In genomic region chr2:26847706-26848105, GRCm38 (mm10) we compare ENCODE assay signal across 9 mouse cellular contexts. TPM values are rescaled to one million over a fixed set of nuclear protein-coding genes. Genes with fewer than 3 reads are reported as not detected.
DNase-seq lines count a peak whose midpoint lies in the region; ATAC-seq lines count a peak whose summit lies in the region.
"Had no signal": no experiment of that assay in that cellular context is flagged by ENCODE, and none has a peak within 500 bp of the region (broad histone marks: within the 10 kb centered on the region; RNA-seq: fewer than 3 reads in every experiment).

No protein-coding gene starts in this region.

- 58% methylated on average over 2 of the region's 2 CpGs for WGBS in midbrain, embryonic 14.5 days
- 71% methylated on average over 2 of the region's 2 CpGs for WGBS in midbrain, embryonic 13.5 days
- 52% methylated on average over 2 of the region's 2 CpGs for WGBS in forebrain, embryonic 10.5 days

- no peaks in the 10 kb centered on the region for H3K9me3 ChIP-seq in midbrain, embryonic 14.5 days (ENCODE audit: control insufficient read depth, low read length)
- no peaks in the 10 kb centered on the region for H3K9me3 ChIP-seq in midbrain, embryonic 13.5 days
- peaks cover 7% of the 10 kb centered on the region; the same call in 1 of the 2 replicates for H3K9me3 ChIP-seq in forebrain, embryonic 10.5 days

- no peak overlapping the region for H3K9ac ChIP-seq in midbrain, embryonic 14.5 days (replicated peaks; ENCODE audit: low read length)
- H3K9ac ChIP-seq in midbrain, embryonic 13.5 days (replicated peaks): no peak overlapping the region
- H3K9ac ChIP-seq: neural tube, embryonic 13.5 days had no signal

- H3K4me2 ChIP-seq in midbrain, embryonic 14.5 days (ENCODE audit: low read length): no peak overlapping the region
- no peak overlapping the region for H3K4me2 ChIP-seq in midbrain, embryonic 13.5 days (replicated peaks)
- H3K4me2 ChIP-seq: neural tube, embryonic 13.5 days had no signal

- H3K36me3 ChIP-seq in midbrain, embryonic 14.5 days (ENCODE audit: control insufficient read depth, insufficient read depth, low read length): no peaks in the 10 kb centered on the region
- H3K36me3 ChIP-seq in midbrain, embryonic 13.5 days: no peaks in the 10 kb centered on the region
- H3K36me3 ChIP-seq in forebrain, embryonic 10.5 days (replicated peaks): no peaks in the 10 kb centered on the region
- H3K36me3 ChIP-seq: neural tube, embryonic 13.5 days had no signal

- H3K4me1 ChIP-seq in midbrain, embryonic 14.5 days (ENCODE audit: control insufficient read depth, insufficient read depth, low read length): no peaks in the 10 kb centered on the region
- H3K4me1 ChIP-seq in midbrain, embryonic 13.5 days (replicated peaks): no peaks in the 10 kb centered on the region
- no peaks in the 10 kb centered on the region for H3K4me1 ChIP-seq in forebrain, embryonic 10.5 days
- H3K4me1 ChIP-seq: neural tube, embryonic 13.5 days had no signal

- DNase-seq in cerebellum, adult 11 months: peak; percentile 5
- no peak for DNase-seq in cerebellum, adult 11-12 months
- peak; percentile 48 for DNase-seq in midbrain, embryonic 14.5 days
- peak; percentile 29 for DNase-seq in c-Kit-positive CD71-negative TER-119-negative erythroid progenitor cells, embryonic 14.5 days (ENCODE audit: low read depth)
- peak; percentile 64 for DNase-seq in kidney, adult 9 months
- peak; percentile 64 for DNase-seq in naive thymus-derived CD4-positive, alpha-beta T cell, adult 2 months (ENCODE audit: low read depth)
- DNase-seq in forebrain, embryonic 10.5 days (ENCODE audit: extremely low spot score, low spot score): no peak

- no peak overlapping the region for H3K4me3 ChIP-seq in midbrain, embryonic 14.5 days (replicated peaks; ENCODE audit: low read depth, low read length)
- H3K4me3 ChIP-seq in midbrain, embryonic 13.5 days (replicated peaks): no peak overlapping the region
- no peak overlapping the region for H3K4me3 ChIP-seq in forebrain, embryonic 10.5 days
- H3K4me3 ChIP-seq: neural tube, embryonic 13.5 days had no signal

- no peaks in the 10 kb centered on the region for H3K27me3 ChIP-seq in midbrain, embryonic 14.5 days (ENCODE audit: control insufficient read depth, insufficient read depth, low read length)
- H3K27me3 ChIP-seq in midbrain, embryonic 13.5 days: no peaks in the 10 kb centered on the region
- H3K27me3 ChIP-seq in forebrain, embryonic 10.5 days (ENCODE audit: poor library complexity, severe bottlenecking): no peaks in the 10 kb centered on the region
- H3K27me3 ChIP-seq: neural tube, embryonic 13.5 days had no signal

- ATAC-seq in midbrain, embryonic 14.5 days (ENCODE audit: low FRiP score, low TSS enrichment): no peak
- ATAC-seq in midbrain, embryonic 13.5 days: no peak

- H3K27ac ChIP-seq in midbrain, embryonic 14.5 days (replicated peaks; ENCODE audit: low read depth, low read length): no peak overlapping the region
- H3K27ac ChIP-seq in midbrain, embryonic 13.5 days: no peak overlapping the region
- no peak overlapping the region for H3K27ac ChIP-seq in forebrain, embryonic 10.5 days
- H3K27ac ChIP-seq: neural tube, embryonic 13.5 days had no signal

RNA-seq across cellular contexts. Expression of gene Abo, which starts 17.1 kb away (rescaled TPM):
- polyA plus RNA-seq in midbrain, embryonic 14.5 days (2014; fragmentation: Nextera tagmentation; extraction: Ambion mirVana): not detected in 2 replicates
- not detected in 2 replicates for polyA plus RNA-seq in midbrain, embryonic 13.5 days (2015; fragmentation: Nextera tagmentation; extraction: Ambion mirVana)
- polyA plus RNA-seq in forebrain, embryonic 10.5 days (2016; fragmentation: Nextera tagmentation; extraction: Ambion mirVana): not detected in 2 replicates
- polyA plus RNA-seq: neural tube, embryonic 13.5 days had no signal

RNA-seq across cellular contexts. Expression of gene Surf6, which starts 55.0 kb away (rescaled TPM):
- polyA plus RNA-seq in midbrain, embryonic 14.5 days (2014; fragmentation: Nextera tagmentation; extraction: Ambion mirVana): 16.6 and 20.4 TPM in 2 replicates
- 31.0 and 33.9 TPM in 2 replicates for polyA plus RNA-seq in midbrain, embryonic 13.5 days (2015; fragmentation: Nextera tagmentation; extraction: Ambion mirVana)
- 34.4 and 37.1 TPM in 2 replicates for polyA plus RNA-seq in forebrain, embryonic 10.5 days (2016; fragmentation: Nextera tagmentation; extraction: Ambion mirVana)

Comparison
In these comparisons a context has a peak if more than half of its experiments do, and no peak if none do; other contexts are left out.
1. DNase-seq: peak in cerebellum, adult 11 months (single experiment), midbrain, embryonic 14.5 days (single experiment), c-Kit-positive CD71-negative TER-119-negative erythroid progenitor cells, embryonic 14.5 days (single experiment), kidney, adult 9 months (single experiment) and naive thymus-derived CD4-positive, alpha-beta T cell, adult 2 months (single experiment); none in cerebellum, adult 11-12 months (single experiment) and forebrain, embryonic 10.5 days (single experiment).